Mouse (Mus musculus): Measurements from ENCODE around the gene Slc41a3.

- TF ChIP-seq MYC (IDR thresholded peaks at IDR 0.05; ENCODE audit: low read depth, low read length) (no peak), MAX (IDR thresholded peaks at IDR 0.05; ENCODE audit: low read length) (no peak), CTCF (conservative IDR thresholded peaks at IDR 0.05 in 1 of 2, IDR thresholded peaks at IDR 0.05 in 1 of 2; ENCODE audit: low read depth in 2 of 2, low read length in 2 of 2) (no peak), ZKSCAN1 (IDR thresholded peaks at IDR 0.05; ENCODE audit: borderline replicate concordance, low read depth, low read length) (no peak), E2F4 (IDR thresholded peaks at IDR 0.05; ENCODE audit: insufficient replicate concordance, low read depth, low read length) (no peak), NELFE (IDR thresholded peaks at IDR 0.05; ENCODE audit: low read depth, low read length) (no peak), POLR2A (IDR thresholded peaks at IDR 0.05; ENCODE audit: low read depth, low read length) (no peak), NRF1 (IDR thresholded peaks at IDR 0.05; ENCODE audit: low read depth, low read length) (no peak), MAZ (IDR thresholded peaks at IDR 0.05; ENCODE audit: low read depth, low read length) (no peak), TCF12 (IDR thresholded peaks at IDR 0.05; ENCODE audit: low read depth, low read length) (no peak), UBTF (IDR thresholded peaks at IDR 0.05; ENCODE audit: low read depth, low read length) (no peak), EP300 (IDR thresholded peaks at IDR 0.05; ENCODE audit: low read length) (no peak)
These were observed 87.9 kb downstream of the Slc41a3 start for GRCm38 (mm10) chr6:90692404-90692803.

All from CH12.LX (cell line).